Mouse (Mus musculus): ENCODE data around the gene Fry.

DNA sequence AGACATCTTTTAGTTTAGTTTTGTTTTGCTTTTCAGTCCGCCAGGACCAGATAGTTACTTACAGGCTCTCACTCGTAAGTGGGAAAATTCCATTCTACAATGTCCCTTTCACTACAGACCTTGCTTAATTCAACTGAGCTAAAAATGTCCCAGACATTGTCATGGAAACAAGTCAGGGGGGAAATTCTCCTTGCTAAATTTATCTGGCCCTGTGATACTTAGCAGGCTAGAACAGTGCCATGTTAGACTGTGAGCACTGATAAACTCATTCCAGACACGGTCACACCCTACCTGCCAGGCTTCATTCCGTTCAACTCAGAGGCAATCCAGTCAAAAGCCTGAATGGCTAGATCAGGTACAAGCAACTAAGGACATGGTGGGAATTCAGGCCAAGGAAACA is 227.9 kb downstream of the Fry start:
- no peak for TF ChIP-seq CTCF (IDR thresholded peaks at IDR 0.05)
- no peak for TF ChIP-seq POLR2A (IDR thresholded peaks at IDR 0.05; ENCODE audit: insufficient read depth, low read depth, low read length)
